Mouse (Mus musculus) bone marrow, adult 2 months (tissue): ENCODE data around the gene Pik3r6.

Experiments
- CTCF ChIP-seq: fragments of 200-500 bp; IDR thresholded peaks from 2 replicates; pipeline ENCODE4 v1.5.1; 2011; ENCODE audit warnings: low read length, control low read depth; ENCODE audit not compliant: control insufficient read depth, insufficient read depth
- POLR2A ChIP-seq: fragments of 200-500 bp; IDR thresholded peaks from 2 replicates; pipeline ENCODE4 v1.6.1; 2011; ENCODE audit warnings: low read depth, mild to moderate bottlenecking, control low read depth, low read length, borderline replicate concordance; ENCODE audit not compliant: control insufficient read depth

DNA sequence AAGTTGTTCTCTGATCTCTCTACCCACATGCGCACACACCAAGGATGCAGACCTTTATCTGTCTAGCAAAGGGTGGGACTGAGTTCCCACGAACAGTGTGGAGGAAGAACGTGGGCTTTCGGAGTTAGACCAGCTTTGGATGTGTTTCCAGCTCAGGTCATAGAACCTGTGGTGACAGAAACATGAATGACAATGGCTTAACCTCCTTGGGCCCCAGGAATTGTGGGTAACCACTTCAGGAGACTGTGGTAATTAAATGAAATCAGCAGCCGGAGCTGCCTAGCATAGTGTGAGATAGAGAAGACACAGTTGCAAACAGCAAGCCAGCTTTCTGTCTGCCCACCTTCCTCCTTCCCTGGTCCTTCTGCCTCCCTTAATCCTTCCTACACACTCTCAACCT, 38.6 kb upstream of the Pik3r6 start:
- TF ChIP-seq CTCF (no peak), POLR2A (no peak)
